Mouse (Mus musculus): ENCODE results near the gene Coq2. TPM values are rescaled to one million over a fixed set of nuclear protein-coding genes. Genes with fewer than 3 reads are reported as not detected.

Gene Coq2
- polyA plus RNA-seq, 1 experiment from 2014 or later = 58.7 TPM

GRCm38 (mm10) chr5:100700861-100701620 is 26.1 kb upstream of the Coq2 start:
- Histone ChIP-seq H3K4me2 (ENCODE audit: low read depth, low read length) (no peak overlapping the region), H3K9ac (replicated peaks; ENCODE audit: low read depth, low read length) (no peak overlapping the region), H3K27me3 (ENCODE audit: control insufficient read depth, insufficient read depth, low read length) (no peaks in the 10 kb centered on the region), H3K27ac (ENCODE audit: low read depth, low read length) (no peak overlapping the region), H3K9me3 (ENCODE audit: control insufficient read depth, low read length) (no peaks in the 10 kb centered on the region), H3K4me1 (ENCODE audit: control insufficient read depth, insufficient read depth, low read length) (no peaks in the 10 kb centered on the region), H3K4me3 (ENCODE audit: low read depth, low read length) (no peak overlapping the region), H3K36me3 (ENCODE audit: control insufficient read depth, insufficient read depth, low read length) (no peaks in the 10 kb centered on the region)
- 90% methylated on average over 12 of the region's 13 CpGs for WGBS
- ATAC-seq (ENCODE audit: low read depth) = no peak

- Histone ChIP-seq H3K4me3 (ENCODE audit: low read depth, low read length) (no peak overlapping the region), H3K27me3 (ENCODE audit: control insufficient read depth, insufficient read depth, low read length) (no peaks in the 10 kb centered on the region), H3K4me1 (ENCODE audit: control insufficient read depth, insufficient read depth, low read length) (no peaks in the 10 kb centered on the region), H3K9me3 (ENCODE audit: control insufficient read depth, low read length) (no peaks in the 10 kb centered on the region), H3K27ac (ENCODE audit: low read depth, low read length) (no peak overlapping the region), H3K9ac (replicated peaks; ENCODE audit: low read depth, low read length) (no peak overlapping the region), H3K4me2 (ENCODE audit: low read depth, low read length) (no peak overlapping the region), H3K36me3 (ENCODE audit: control insufficient read depth, insufficient read depth, low read length) (no peaks in the 10 kb centered on the region)
- WGBS = 73% methylated on average over 2 of the region's 2 CpGs
- ATAC-seq (ENCODE audit: low read depth) = no peak
Measured at GRCm38 (mm10) chr5:100697886-100698285, 22.9 kb upstream of the Coq2 start.

GRCm38 (mm10) chr5:100697398-100697797 is 22.5 kb upstream of the Coq2 start:
- Histone ChIP-seq H3K4me1 (ENCODE audit: control insufficient read depth, insufficient read depth, low read length) (no peaks in the 10 kb centered on the region), H3K36me3 (ENCODE audit: control insufficient read depth, insufficient read depth, low read length) (no peaks in the 10 kb centered on the region), H3K27ac (ENCODE audit: low read depth, low read length) (no peak overlapping the region), H3K9ac (replicated peaks; ENCODE audit: low read depth, low read length) (no peak overlapping the region), H3K9me3 (ENCODE audit: control insufficient read depth, low read length) (no peaks in the 10 kb centered on the region), H3K4me3 (ENCODE audit: low read depth, low read length) (no peak overlapping the region), H3K4me2 (ENCODE audit: low read depth, low read length) (no peak overlapping the region), H3K27me3 (ENCODE audit: control insufficient read depth, insufficient read depth, low read length) (no peaks in the 10 kb centered on the region)
- 77% methylated on average over 2 of the region's 2 CpGs for WGBS
- ATAC-seq (ENCODE audit: low read depth) = no peak

- no peaks in the 10 kb centered on the region for H3K9me3 ChIP-seq (ENCODE audit: control insufficient read depth, low read length)
- no peaks in the 10 kb centered on the region for H3K27me3 ChIP-seq (ENCODE audit: control insufficient read depth, insufficient read depth, low read length)
- WGBS = 62% methylated on average over 4 of the region's 4 CpGs
- no peak for ATAC-seq (ENCODE audit: low read depth)
- no peaks in the 10 kb centered on the region for H3K4me1 ChIP-seq (ENCODE audit: control insufficient read depth, insufficient read depth, low read length)
- H3K4me2 ChIP-seq (ENCODE audit: low read depth, low read length) = no peak overlapping the region
- no peak overlapping the region for H3K9ac ChIP-seq (replicated peaks; ENCODE audit: low read depth, low read length)
- no peaks in the 10 kb centered on the region for H3K36me3 ChIP-seq (ENCODE audit: control insufficient read depth, insufficient read depth, low read length)
- no peak overlapping the region for H3K4me3 ChIP-seq (ENCODE audit: low read depth, low read length)
- H3K27ac ChIP-seq (ENCODE audit: low read depth, low read length) = no peak overlapping the region
Measured at GRCm38 (mm10) chr5:100685631-100686030, 10.7 kb upstream of the Coq2 start.

- Histone ChIP-seq H3K4me2 (ENCODE audit: low read depth, low read length) (no peak overlapping the region), H3K27me3 (ENCODE audit: control insufficient read depth, insufficient read depth, low read length) (no peaks in the 10 kb centered on the region), H3K4me3 (ENCODE audit: low read depth, low read length) (no peak overlapping the region), H3K9me3 (ENCODE audit: control insufficient read depth, low read length) (no peaks in the 10 kb centered on the region), H3K4me1 (ENCODE audit: control insufficient read depth, insufficient read depth, low read length) (no peaks in the 10 kb centered on the region), H3K9ac (replicated peaks; ENCODE audit: low read depth, low read length) (no peak overlapping the region), H3K36me3 (ENCODE audit: control insufficient read depth, insufficient read depth, low read length) (no peaks in the 10 kb centered on the region), H3K27ac (ENCODE audit: low read depth, low read length) (no peak overlapping the region)
- no peak for ATAC-seq (ENCODE audit: low read depth)
- 77% methylated on average over 6 of the region's 6 CpGs for WGBS
Measured at GRCm38 (mm10) chr5:100680542-100680933, 5.6 kb upstream of the Coq2 start.

GRCm38 (mm10) chr5:100679911-100680541 is 5.1 kb upstream of the Coq2 start:
- H3K36me3 ChIP-seq (ENCODE audit: control insufficient read depth, insufficient read depth, low read length) = no peaks in the 10 kb centered on the region
- WGBS = 48% methylated on average over 18 of the region's 18 CpGs
- H3K4me1 ChIP-seq (ENCODE audit: control insufficient read depth, insufficient read depth, low read length) = no peaks in the 10 kb centered on the region
- H3K27ac ChIP-seq (ENCODE audit: low read depth, low read length) = no peak overlapping the region
- no peaks in the 10 kb centered on the region for H3K9me3 ChIP-seq (ENCODE audit: control insufficient read depth, low read length)
- H3K27me3 ChIP-seq (ENCODE audit: control insufficient read depth, insufficient read depth, low read length) = no peaks in the 10 kb centered on the region
- H3K4me3 ChIP-seq (ENCODE audit: low read depth, low read length) = no peak overlapping the region
- no peak overlapping the region for H3K9ac ChIP-seq (replicated peaks; ENCODE audit: low read depth, low read length)
- H3K4me2 ChIP-seq (ENCODE audit: low read depth, low read length) = no peak overlapping the region
- no peak for ATAC-seq (ENCODE audit: low read depth)

GRCm38 (mm10) chr5:100673745-100674486 is 1.0 kb downstream of the Coq2 start:
- H3K9me3 ChIP-seq (ENCODE audit: control insufficient read depth, low read length) = no peaks in the 10 kb centered on the region
- under 1% methylated on average over 71 of the region's 71 CpGs for WGBS

GRCm38 (mm10) chr5:100672403-100672802 is 2.5 kb downstream of the Coq2 start:
- no peak overlapping the region for H3K9ac ChIP-seq (replicated peaks; ENCODE audit: low read depth, low read length)
- no peak overlapping the region for H3K4me2 ChIP-seq (ENCODE audit: low read depth, low read length)
- peaks cover 7% of the 10 kb centered on the region; the same call in 1 of the 2 replicates for H3K4me1 ChIP-seq (ENCODE audit: control insufficient read depth, insufficient read depth, low read length)
- H3K4me3 ChIP-seq (ENCODE audit: low read depth, low read length) = no peak overlapping the region
- peaks cover 4% of the 10 kb centered on the region; the same call in 1 of the 2 replicates for H3K36me3 ChIP-seq (ENCODE audit: control insufficient read depth, insufficient read depth, low read length)
- no peak for ATAC-seq (ENCODE audit: low read depth)
- no peaks in the 10 kb centered on the region for H3K27me3 ChIP-seq (ENCODE audit: control insufficient read depth, insufficient read depth, low read length)
- no peak overlapping the region for H3K27ac ChIP-seq (ENCODE audit: low read depth, low read length)
- no peaks in the 10 kb centered on the region for H3K9me3 ChIP-seq (ENCODE audit: control insufficient read depth, low read length)
- 92% methylated on average over 4 of the region's 4 CpGs for WGBS

More at GRCm38 (mm10) chr5:100673745-100674486, 1.0 kb downstream of the Coq2 start:
- Histone ChIP-seq H3K36me3 (ENCODE audit: control insufficient read depth, insufficient read depth, low read length) (peaks cover 4% of the 10 kb centered on the region; the same call in 1 of the 2 replicates), H3K27me3 (ENCODE audit: control insufficient read depth, insufficient read depth, low read length) (no peaks in the 10 kb centered on the region), H3K9ac (replicated peaks; ENCODE audit: low read depth, low read length) (peak overlapping the region; percentile 90), H3K27ac (ENCODE audit: low read depth, low read length) (peak overlapping the region; percentile 48; the same call in 1 of the 2 replicates), H3K4me2 (ENCODE audit: low read depth, low read length) (peak overlapping the region; percentile 86), H3K4me3 (ENCODE audit: low read depth, low read length) (peak overlapping the region; percentile 83), H3K4me1 (ENCODE audit: control insufficient read depth, insufficient read depth, low read length) (peaks cover 7% of the 10 kb centered on the region; the same call in 1 of the 2 replicates)
- ATAC-seq (ENCODE audit: low read depth) = peak; percentile 97
